Mouse (Mus musculus) C2C12 (cell line): Measurements from ENCODE around the gene Ifi202b.

ENCODE experiments used
- CTCF ChIP-seq: IDR thresholded peaks from one replicate; pipeline ENCODE4 v1.5.1; 2011; ENCODE audit not compliant: control insufficient read depth, insufficient read depth, insufficient read length
- FOSL1 ChIP-seq: IDR thresholded peaks from one replicate; pipeline ENCODE4 v1.8.0; 2011; ENCODE audit warnings: mild to moderate bottlenecking, low read length; ENCODE audit not compliant: poor library complexity, insufficient read depth, severe bottlenecking
- USF1 ChIP-seq: IDR thresholded peaks from one replicate; pipeline ENCODE4 v1.6.1; 2011; ENCODE audit warnings: low read depth, mild to moderate bottlenecking, control low read depth, moderate library complexity

DNA sequence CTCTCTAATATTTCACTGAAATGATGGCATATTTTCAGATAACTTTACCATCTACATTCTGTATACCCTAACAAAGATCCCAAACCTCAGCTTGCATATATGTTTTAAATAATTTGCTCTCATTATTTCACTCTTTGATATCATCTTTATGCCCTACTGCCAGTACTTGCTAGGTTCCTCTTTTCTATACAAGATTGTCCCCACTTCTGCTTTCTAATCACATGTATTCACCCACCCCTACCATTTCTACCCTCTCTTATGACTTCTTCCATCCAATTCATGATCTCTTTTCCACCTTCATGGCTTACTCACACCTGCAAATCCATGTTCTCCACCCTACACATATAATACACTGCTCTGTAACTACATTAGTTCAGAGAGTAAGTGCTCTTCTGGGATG lies 4.9 kb downstream of the Ifi202b start:
- TF ChIP-seq CTCF (no peak), FOSL1 (no peak), USF1 (no peak)
